Mouse (Mus musculus): ENCODE measurements around the gene Adgrf1. TPM values are rescaled to one million over a fixed set of nuclear protein-coding genes. Genes with fewer than 3 reads are reported as not detected.

The Adgrf1 gene
- polyA plus RNA-seq, 2 experiments = 0.66 to 0.69 TPM

- Histone ChIP-seq H3K4me2 (ENCODE audit: low read depth) (no peak overlapping the region), H3K9me3 (ENCODE audit: control insufficient read depth, low read length) (no peaks in the 10 kb centered on the region), H3K4me3 (ENCODE audit: insufficient read depth in 1 of 2, low read depth in 2 of 2, low read length in 2 of 2) (no peak overlapping the region), H3K4me1 (replicated peaks; ENCODE audit: control insufficient read depth in 2 of 2, insufficient read depth in 2 of 2, low read length in 1 of 2) (no peaks in the 10 kb centered on the region), H3K27me3 (ENCODE audit: control insufficient read depth, insufficient read depth, low read length) (no peaks in the 10 kb centered on the region), H3K36me3 (replicated peaks; ENCODE audit: control insufficient read depth, insufficient read depth, low read depth) (no peaks in the 10 kb centered on the region), H3K9ac (replicated peaks) (no peak overlapping the region), H3K27ac (no peak overlapping the region)
- TF ChIP-seq CTCF (IDR thresholded peaks at IDR 0.05; ENCODE audit: low read depth) (no peak), EP300 (IDR thresholded peaks at IDR 0.05; ENCODE audit: low read depth) (no peak)
- no peak for ATAC-seq (ENCODE audit: insufficient read depth)
- 46% methylated on average over 12 of the region's 12 CpGs for WGBS (ENCODE audit: insufficient replicate concordance)
- DNase-seq (ENCODE audit: low read depth in 3 of 3, low spot score in 3 of 3) = no peak
Observed at GRCm38 (mm10) chr17:43256536-43257135, 13.5 kb upstream of the Adgrf1 start.

- H3K4me2 ChIP-seq (ENCODE audit: low read depth) = no peak overlapping the region
- H3K9me3 ChIP-seq (ENCODE audit: control insufficient read depth, low read length) = no peaks in the 10 kb centered on the region
- no peak for ATAC-seq (ENCODE audit: insufficient read depth)
- H3K27ac ChIP-seq = no peak overlapping the region
- no peak overlapping the region for H3K4me3 ChIP-seq (ENCODE audit: insufficient read depth in 1 of 2, low read depth in 2 of 2, low read length in 2 of 2)
- no peak for TF ChIP-seq CTCF (IDR thresholded peaks at IDR 0.05; ENCODE audit: low read depth)
- TF ChIP-seq EP300 (IDR thresholded peaks at IDR 0.05; ENCODE audit: low read depth) = no peak
- DNase-seq (ENCODE audit: low read depth in 3 of 3, low spot score in 3 of 3) = no peak
- H3K27me3 ChIP-seq (ENCODE audit: control insufficient read depth, insufficient read depth, low read length) = no peaks in the 10 kb centered on the region
- no peak overlapping the region for H3K9ac ChIP-seq (replicated peaks)
- H3K4me1 ChIP-seq (replicated peaks; ENCODE audit: control insufficient read depth in 2 of 2, insufficient read depth in 2 of 2, low read length in 1 of 2) = no peaks in the 10 kb centered on the region
- whole genome bisulfite sequencing (ENCODE audit: insufficient replicate concordance) = 58% methylated on average over 1 of the region's 1 CpGs
- H3K36me3 ChIP-seq (replicated peaks; ENCODE audit: control insufficient read depth, insufficient read depth, low read depth) = no peaks in the 10 kb centered on the region
Observed at GRCm38 (mm10) chr17:43257699-43258098, 12.4 kb upstream of the Adgrf1 start.

GRCm38 (mm10) chr17:43261937-43262336 lies 8.2 kb upstream of the Adgrf1 start:
- no peak overlapping the region for H3K4me3 ChIP-seq (ENCODE audit: insufficient read depth in 1 of 2, low read depth in 2 of 2, low read length in 2 of 2)
- H3K9ac ChIP-seq (replicated peaks) = no peak overlapping the region
- ATAC-seq (ENCODE audit: insufficient read depth) (no peak), DNase-seq (ENCODE audit: low read depth in 3 of 3, low spot score in 3 of 3) (no peak)
- H3K4me2 ChIP-seq (ENCODE audit: low read depth) = no peak overlapping the region
- 55% methylated on average over 5 of the region's 5 CpGs for WGBS (ENCODE audit: insufficient replicate concordance)
- no peaks in the 10 kb centered on the region for H3K27me3 ChIP-seq (ENCODE audit: control insufficient read depth, insufficient read depth, low read length)
- no peak for TF ChIP-seq EP300 (IDR thresholded peaks at IDR 0.05; ENCODE audit: low read depth)
- TF ChIP-seq CTCF (IDR thresholded peaks at IDR 0.05; ENCODE audit: low read depth) = no peak
- no peaks in the 10 kb centered on the region for H3K4me1 ChIP-seq (replicated peaks; ENCODE audit: control insufficient read depth in 2 of 2, insufficient read depth in 2 of 2, low read length in 1 of 2)
- H3K9me3 ChIP-seq (ENCODE audit: control insufficient read depth, low read length) = no peaks in the 10 kb centered on the region
- H3K36me3 ChIP-seq (replicated peaks; ENCODE audit: control insufficient read depth, insufficient read depth, low read depth) = no peaks in the 10 kb centered on the region
- no peak overlapping the region for H3K27ac ChIP-seq

GRCm38 (mm10) chr17:43264739-43265138 lies 5.4 kb upstream of the Adgrf1 start:
- no peak for ATAC-seq (ENCODE audit: insufficient read depth)
- Histone ChIP-seq H3K4me2 (ENCODE audit: low read depth) (no peak overlapping the region), H3K9me3 (ENCODE audit: control insufficient read depth, low read length) (no peaks in the 10 kb centered on the region), H3K4me3 (ENCODE audit: insufficient read depth in 1 of 2, low read depth in 2 of 2, low read length in 2 of 2) (no peak overlapping the region), H3K4me1 (replicated peaks; ENCODE audit: control insufficient read depth in 2 of 2, insufficient read depth in 2 of 2, low read length in 1 of 2) (no peaks in the 10 kb centered on the region), H3K9ac (replicated peaks) (no peak overlapping the region), H3K36me3 (replicated peaks; ENCODE audit: control insufficient read depth, insufficient read depth, low read depth) (no peaks in the 10 kb centered on the region), H3K27ac (no peak overlapping the region), H3K27me3 (ENCODE audit: control insufficient read depth, insufficient read depth, low read length) (no peaks in the 10 kb centered on the region)
- TF ChIP-seq CTCF (IDR thresholded peaks at IDR 0.05; ENCODE audit: low read depth) = no peak
- TF ChIP-seq EP300 (IDR thresholded peaks at IDR 0.05; ENCODE audit: low read depth) = no peak
- 69% methylated on average over 7 of the region's 7 CpGs for WGBS (ENCODE audit: insufficient replicate concordance)
- DNase-seq (ENCODE audit: low read depth in 3 of 3, low spot score in 3 of 3) = no peak

- 17% methylated on average over 26 of the region's 26 CpGs for WGBS (ENCODE audit: insufficient replicate concordance)
- Histone ChIP-seq H3K9me3 (ENCODE audit: control insufficient read depth, low read length) (no peaks in the 10 kb centered on the region), H3K27ac (no peak overlapping the region), H3K4me1 (replicated peaks; ENCODE audit: control insufficient read depth in 2 of 2, insufficient read depth in 2 of 2, low read length in 1 of 2) (peaks cover 0 to 4% of the 10 kb centered on the region in 2 experiments; a peak in 1 of 4 replicates), H3K36me3 (replicated peaks; ENCODE audit: control insufficient read depth, insufficient read depth, low read depth) (no peaks in the 10 kb centered on the region), H3K27me3 (ENCODE audit: control insufficient read depth, insufficient read depth, low read length) (no peaks in the 10 kb centered on the region), H3K4me3 (ENCODE audit: insufficient read depth in 1 of 2, low read depth in 2 of 2, low read length in 2 of 2) (no peak overlapping the region), H3K4me2 (ENCODE audit: low read depth) (0 out of 2 replicates have a peak overlapping the region, but pooled peaks have one; percentile 22), H3K9ac (replicated peaks) (no peak overlapping the region)
- ATAC-seq (ENCODE audit: insufficient read depth) = 0 out of 2 replicates have a peak, but pooled peaks have one; percentile 35
- TF ChIP-seq EP300 (IDR thresholded peaks at IDR 0.05; ENCODE audit: low read depth) (no peak), CTCF (IDR thresholded peaks at IDR 0.05; ENCODE audit: low read depth) (peak; percentile 95)
- DNase-seq (ENCODE audit: low read depth in 3 of 3, low spot score in 3 of 3) = peak; percentile 59 to 63 (median 61)
Observed at GRCm38 (mm10) chr17:43265178-43265837, 4.8 kb upstream of the Adgrf1 start.
